Mouse (Mus musculus) myocyte (in vitro differentiated cells): ENCODE data around the gene Bcas3.

Experiments used
- CEBPB ChIP-seq: IDR thresholded peaks from 2 replicates; pipeline ENCODE4 v1.6.1; 2011; ENCODE audit warnings: mild to moderate bottlenecking, moderate library complexity; ENCODE audit not compliant: poor library complexity, insufficient read depth, severe bottlenecking
- MAX ChIP-seq: IDR thresholded peaks from one replicate; pipeline ENCODE4 v1.6.1; 2011; ENCODE audit warnings: low read depth, mild to moderate bottlenecking, control low read depth
- POLR2A ChIP-seq: IDR thresholded peaks from one replicate; pipeline ENCODE4 v1.6.1; 2011; ENCODE audit warnings: low read depth, mild to moderate bottlenecking, control low read depth, moderate library complexity; ENCODE audit not compliant: insufficient read length
- POLR2AphosphoS2 ChIP-seq: IDR thresholded peaks from one replicate; pipeline ENCODE4 v1.6.1; 2011; ENCODE audit warnings: low read depth, control low read depth; ENCODE audit not compliant: insufficient read length
- SRF ChIP-seq: IDR thresholded peaks from one replicate; pipeline ENCODE4 v1.6.1; 2011; ENCODE audit warnings: low read depth; ENCODE audit not compliant: control insufficient read depth, insufficient read length

DNA sequence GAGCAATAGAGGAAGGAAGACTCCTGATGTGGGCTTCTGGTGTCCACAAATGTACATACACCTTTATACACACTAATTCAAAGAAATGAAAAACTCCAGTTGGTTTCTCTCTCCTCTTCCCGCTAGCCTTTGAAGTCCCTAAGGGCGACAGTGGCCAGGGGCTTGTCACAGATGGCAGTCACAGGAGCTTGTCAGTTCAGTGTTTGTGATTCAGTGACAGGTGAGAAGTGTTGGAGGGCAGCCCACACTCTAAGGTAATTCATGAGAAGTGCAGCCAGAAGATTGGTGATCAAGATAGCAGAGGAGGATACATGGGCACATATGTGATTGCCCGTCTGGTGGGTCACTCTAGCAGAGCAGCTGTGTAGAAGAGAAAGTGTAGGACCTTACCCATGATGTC lies 196.7 kb downstream of the Bcas3 start:
- no peak for TF ChIP-seq POLR2A
- TF ChIP-seq POLR2AphosphoS2, result no peak
- TF ChIP-seq CEBPB, result no peak
- TF ChIP-seq MAX, result no peak
- TF ChIP-seq SRF, result no peak
